Mouse (Mus musculus): ENCODE data around the gene Ppp4c.

DNA sequence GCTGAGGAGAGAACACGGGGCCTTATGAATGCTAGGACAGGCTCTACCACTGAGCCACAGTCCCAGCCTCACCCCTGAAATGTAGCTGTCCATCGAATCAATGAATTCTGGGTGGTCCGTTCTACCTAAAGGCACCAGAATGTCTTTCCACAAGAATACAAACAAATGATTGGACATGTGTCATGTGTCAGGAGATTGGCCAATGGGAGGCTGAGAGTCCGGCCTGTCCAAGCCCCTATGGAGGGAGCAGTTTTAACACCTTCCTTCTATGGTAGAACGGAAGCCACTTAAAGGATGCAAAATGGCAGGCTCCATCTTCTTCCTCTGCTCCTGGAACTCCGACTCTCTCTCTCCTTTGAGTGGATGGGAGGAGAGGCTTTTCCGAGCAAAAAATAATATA is 25.3 kb upstream of the Ppp4c start:
- no peak for TF ChIP-seq CTCF (conservative IDR thresholded peaks at IDR 0.05; ENCODE audit: insufficient read depth, insufficient read length, low read depth, low read length)
- no peak for TF ChIP-seq POLR2A (IDR thresholded peaks at IDR 0.05; ENCODE audit: low read depth, low read length)
